Mouse (Mus musculus): ENCODE data around the gene Gm20696.
A peak's percentile ranks its signal among the peaks of the same experiment; 100 is the strongest.

The Gm20696 gene

DNA sequence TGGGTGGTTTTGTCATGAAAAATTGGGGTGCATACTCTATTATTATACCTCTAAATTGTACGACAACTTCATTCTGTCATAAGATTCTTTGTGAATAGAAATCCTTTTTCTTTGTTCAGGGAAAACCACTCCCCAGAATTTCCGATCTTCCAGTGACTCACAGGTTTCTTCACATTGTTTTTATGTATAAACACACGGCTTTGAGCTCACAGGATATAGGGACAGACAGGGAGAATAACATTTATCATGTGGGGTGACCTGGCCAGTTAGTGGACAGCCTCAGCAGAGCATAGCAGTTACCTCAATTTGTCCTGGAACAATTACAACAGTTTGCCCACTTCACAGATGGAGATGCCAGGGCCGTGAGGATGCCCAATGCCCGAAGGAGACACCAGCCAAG is 109.6 kb downstream of the Gm20696 start:
- DNase-seq: no peak

- no peak for DNase-seq
Measured at GRCm38 (mm10) chr6:99552816-99553215, 113.8 kb downstream of the Gm20696 start.

DNA sequence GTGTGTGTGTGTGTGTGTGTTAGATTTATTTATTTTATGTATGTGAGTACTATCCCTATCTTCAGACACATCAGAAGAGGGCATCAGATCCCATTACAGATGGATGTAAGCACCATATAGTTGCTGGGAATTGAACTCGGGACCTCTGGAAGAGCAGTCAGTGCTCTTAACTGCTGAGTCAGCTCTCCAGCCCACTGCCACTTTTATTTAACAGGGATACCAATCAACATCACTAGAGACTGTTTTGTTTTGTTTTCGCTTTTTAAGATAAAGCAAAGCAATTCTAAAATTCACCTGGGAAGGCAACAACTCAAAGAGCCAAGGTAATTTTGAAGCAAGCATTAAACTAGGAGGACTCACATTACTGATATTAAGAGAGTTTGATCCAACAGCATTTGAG is 120.2 kb downstream of the Gm20696 start:
- no peak for DNase-seq

- no peak for DNase-seq
Measured at GRCm38 (mm10) chr6:99545437-99545836, 121.2 kb downstream of the Gm20696 start.

DNA sequence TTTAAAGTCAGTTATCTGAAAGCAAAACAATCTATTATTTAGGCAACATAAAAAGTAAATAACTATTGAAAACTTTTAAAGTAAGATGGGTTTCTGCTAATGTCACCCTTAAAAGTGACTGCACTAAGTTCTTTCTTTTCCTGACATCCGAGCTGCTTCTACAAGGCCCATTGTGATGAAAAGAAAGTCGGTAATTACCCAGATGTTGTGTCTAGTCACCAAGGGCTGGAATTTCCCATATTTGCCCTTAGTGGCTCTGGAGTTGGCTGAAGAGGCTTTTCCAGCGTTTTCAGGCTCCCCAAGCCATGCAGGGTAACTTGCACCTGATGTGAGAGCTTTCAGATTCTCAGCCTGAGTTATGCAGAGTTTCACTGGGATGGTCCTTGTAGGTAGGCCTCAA is 125.5 kb downstream of the Gm20696 start:
- no peak for DNase-seq

- DNase-seq: no peak
Measured at GRCm38 (mm10) chr6:99540653-99541052, 125.9 kb downstream of the Gm20696 start.

DNA sequence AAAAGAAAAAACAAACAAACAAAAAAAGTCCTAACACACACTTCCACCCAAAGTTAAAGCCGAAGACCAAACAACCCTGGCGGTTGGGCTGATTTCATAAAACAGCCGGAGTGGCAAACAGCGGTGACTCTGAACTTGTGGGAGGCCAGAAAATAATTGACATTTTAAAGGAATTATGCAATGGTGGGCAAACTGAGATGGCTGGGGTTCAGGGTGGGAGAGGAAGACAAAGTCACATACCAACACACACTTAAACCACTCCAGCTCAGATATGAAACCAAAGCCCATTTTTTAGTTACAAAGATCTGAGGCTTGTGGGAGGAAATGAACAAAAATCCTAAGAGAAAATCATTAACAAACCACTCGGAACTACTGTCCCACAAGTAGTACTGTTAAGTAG is 126.5 kb downstream of the Gm20696 start:
- no peak for DNase-seq

- no peak for DNase-seq
Measured at GRCm38 (mm10) chr6:99538194-99538941, 128.2 kb downstream of the Gm20696 start.

GRCm38 (mm10) chr6:99534211-99534745 is 132.3 kb downstream of the Gm20696 start:
- no peak for DNase-seq

DNA sequence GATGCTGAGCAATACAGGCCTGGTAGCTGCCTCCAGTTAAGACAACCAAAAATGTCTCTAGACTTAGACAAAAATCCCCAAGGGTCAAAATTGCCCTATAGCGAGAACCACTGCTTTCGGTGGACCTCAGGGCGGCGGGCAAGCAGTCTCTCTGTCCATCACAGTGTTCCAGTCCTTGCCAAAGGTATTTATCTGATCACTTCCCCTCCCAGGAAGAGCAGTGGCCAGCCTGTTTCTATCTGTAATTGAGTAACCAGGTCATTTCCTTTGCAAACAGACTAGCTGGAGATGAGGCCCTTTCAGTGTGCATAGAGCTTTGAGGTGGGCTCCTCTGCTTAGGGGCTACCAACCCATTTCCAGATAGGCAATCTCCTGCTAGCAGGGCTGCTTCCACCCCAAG is 134.1 kb downstream of the Gm20696 start:
- DNase-seq: no peak

DNA sequence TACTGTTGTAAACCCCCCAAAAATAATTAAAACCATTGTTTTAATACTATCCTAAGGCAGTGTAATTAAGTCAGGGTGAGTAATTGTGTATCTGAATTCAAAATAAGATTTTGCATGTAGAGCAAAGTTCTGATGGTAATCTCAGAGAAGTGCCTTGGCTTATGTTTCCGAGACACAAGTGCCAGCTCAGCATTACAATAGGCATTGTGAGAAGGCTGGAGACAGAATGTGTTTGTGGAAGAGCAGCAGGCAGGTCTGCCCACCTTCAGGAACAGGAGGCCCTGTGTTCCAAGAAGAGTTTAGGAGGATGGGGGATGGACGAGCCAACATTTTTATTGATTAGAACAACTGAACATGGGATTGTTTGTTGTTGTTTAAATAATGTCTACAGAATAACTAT is 137.6 kb downstream of the Gm20696 start:
- DNase-seq: no peak

GRCm38 (mm10) chr6:99527457-99528105 is 139.0 kb downstream of the Gm20696 start:
- no peak for DNase-seq

DNA sequence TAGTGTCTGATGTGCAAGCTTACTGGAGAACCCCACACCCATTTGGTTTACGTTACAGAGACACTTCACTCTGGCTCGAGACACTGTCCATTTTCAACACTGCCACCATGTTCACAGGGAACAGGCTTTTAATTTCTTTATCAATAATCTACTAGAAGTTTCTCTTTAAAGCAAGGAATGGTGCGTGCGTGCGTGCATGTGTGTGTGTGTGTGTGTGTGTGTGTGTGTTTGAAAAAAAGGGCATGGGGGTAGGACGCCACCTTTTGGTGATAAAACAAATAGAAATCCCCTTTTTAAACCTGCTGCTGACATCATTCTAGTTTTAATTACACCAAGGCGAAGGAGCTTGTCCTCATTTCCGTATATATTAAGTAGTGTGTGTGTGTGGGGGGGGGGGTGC is 141.2 kb downstream of the Gm20696 start:
- peak; percentile 35 to 64 for DNase-seq

DNA sequence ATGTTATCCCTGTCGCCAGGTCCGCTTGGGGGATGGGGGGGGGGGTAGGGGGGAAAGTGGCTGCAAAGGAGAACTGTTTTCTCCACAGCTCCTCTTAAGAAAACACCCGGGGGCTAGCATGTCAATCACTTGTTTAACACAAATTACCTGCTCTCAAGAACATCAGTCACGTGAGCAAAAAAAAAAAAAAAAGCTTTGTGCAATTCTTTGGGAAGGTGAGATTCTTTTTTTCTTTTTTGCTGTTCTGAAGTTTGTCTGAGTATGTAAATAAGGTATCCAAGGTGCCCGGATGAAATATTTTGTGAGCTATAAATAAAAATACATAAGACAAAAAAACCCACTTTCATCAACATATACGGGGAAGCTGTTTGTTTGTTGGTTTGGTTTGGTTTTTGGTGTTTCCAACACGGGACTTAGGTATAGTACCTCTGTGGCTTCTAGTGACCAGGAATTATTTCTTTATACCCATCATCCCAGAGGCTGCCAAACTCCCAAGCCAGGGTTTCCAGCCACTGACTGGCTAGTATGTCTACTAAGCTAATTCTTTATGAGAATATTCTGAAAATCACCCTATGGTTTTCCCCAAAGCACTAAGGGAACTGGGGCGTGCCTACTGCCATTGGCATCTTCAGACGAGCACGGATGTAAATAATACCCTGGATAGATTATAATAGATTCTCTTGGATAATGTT is 142.8 kb downstream of the Gm20696 start:
- peak in 1 of 2 experiments; percentile 34 for DNase-seq

GRCm38 (mm10) chr6:99523109-99523632 is 143.4 kb downstream of the Gm20696 start:
- DNase-seq: peak; percentile 83 to 86

GRCm38 (mm10) chr6:99522359-99523108 is 144.1 kb downstream of the Gm20696 start, which contains the start of gene Foxp1:
Foxp1 (minus strand) TSS chr6:99522721.
- DNase-seq: peak; percentile 84 to 87

DNA sequence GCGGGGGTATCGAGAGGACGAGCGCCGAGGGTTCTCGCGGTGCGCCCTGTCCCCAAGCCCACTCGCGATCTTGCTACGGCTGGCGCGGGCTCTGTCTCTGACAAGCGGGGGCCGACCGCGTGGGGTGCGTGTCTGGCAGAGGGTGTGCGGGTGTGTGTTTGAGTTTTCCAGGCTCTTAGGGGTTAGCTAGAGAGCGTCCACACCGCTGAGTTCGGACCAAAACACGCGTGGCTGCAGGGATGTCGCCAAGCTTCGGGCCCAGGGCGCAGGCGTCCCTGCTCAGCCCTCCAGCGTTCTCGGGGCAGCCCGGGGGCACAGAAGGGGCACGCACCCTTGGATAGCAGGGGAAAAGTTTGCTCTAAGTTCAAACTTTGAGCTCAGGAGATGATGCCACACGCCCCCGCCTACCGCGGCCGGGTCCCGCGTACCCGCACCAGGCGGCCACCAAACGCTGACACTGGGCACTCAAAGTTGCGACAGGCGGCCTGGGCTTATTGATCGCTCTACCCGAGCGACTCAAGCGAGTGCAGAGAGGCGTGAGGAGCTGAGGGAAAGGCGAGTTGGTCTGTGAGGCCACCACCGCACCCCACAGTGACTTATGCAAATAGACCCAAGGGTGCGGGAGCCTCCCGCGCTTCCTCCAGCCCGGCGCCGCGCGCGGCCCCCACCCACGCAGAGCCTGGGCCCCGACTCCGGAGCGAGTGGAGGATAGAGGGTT is 144.8 kb downstream of the Gm20696 start:
- DNase-seq: peak; percentile 21 to 66

DNA sequence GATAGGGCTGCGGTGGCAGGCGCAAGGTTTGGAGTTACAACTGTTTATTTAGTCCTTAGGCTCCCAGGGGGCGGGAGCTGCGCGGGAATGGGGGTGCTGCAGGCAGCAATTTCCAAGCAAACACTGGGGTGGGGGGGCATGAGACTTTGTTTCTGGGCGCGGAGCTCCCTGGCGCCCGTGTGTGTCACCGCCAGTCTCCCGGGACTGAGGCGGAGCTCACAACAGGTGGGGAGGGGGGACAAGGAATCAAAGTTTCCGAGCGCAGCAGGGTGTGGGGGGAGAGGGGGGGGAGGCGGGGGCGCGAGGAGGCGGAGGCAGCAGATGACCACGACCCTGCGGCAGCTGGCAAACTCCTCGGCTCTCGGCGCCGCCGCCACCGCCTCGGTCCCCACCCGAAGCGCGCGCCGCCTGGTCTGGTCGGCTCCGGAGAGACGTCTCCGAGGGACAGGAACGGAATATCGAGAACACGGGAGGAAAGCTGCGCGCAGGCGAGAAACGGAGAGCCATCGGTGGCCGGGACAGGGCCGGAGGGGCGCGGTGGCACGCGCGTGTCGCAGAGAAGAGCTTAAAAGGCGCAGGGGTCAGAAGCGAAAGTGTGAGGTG is 145.5 kb downstream of the Gm20696 start:
- peak; percentile 55 to 71 for DNase-seq

DNA sequence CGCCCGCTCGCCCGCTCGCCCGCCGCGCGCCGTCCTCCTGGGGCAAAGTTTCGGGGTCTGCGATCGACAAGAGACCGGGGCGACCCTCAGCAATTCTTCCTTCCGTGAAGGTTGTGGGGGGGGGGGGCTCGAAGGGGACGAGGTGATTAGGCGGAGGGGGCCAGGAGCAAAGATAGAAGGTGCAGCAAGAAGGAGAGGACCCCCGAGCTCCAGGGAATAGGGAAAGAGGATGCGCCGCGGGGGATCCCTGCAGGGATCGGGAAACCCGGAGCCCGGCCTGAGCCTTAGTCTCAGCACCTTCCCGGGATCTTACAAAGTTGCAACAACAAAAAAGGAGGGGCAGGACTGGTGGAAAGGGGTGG is 145.9 kb downstream of the Gm20696 start:
- DNase-seq: no peak

GRCm38 (mm10) chr6:99519806-99520675 is 146.6 kb downstream of the Gm20696 start:
- DNase-seq: peak; percentile 31 to 63
